In the genomic region with DNA sequence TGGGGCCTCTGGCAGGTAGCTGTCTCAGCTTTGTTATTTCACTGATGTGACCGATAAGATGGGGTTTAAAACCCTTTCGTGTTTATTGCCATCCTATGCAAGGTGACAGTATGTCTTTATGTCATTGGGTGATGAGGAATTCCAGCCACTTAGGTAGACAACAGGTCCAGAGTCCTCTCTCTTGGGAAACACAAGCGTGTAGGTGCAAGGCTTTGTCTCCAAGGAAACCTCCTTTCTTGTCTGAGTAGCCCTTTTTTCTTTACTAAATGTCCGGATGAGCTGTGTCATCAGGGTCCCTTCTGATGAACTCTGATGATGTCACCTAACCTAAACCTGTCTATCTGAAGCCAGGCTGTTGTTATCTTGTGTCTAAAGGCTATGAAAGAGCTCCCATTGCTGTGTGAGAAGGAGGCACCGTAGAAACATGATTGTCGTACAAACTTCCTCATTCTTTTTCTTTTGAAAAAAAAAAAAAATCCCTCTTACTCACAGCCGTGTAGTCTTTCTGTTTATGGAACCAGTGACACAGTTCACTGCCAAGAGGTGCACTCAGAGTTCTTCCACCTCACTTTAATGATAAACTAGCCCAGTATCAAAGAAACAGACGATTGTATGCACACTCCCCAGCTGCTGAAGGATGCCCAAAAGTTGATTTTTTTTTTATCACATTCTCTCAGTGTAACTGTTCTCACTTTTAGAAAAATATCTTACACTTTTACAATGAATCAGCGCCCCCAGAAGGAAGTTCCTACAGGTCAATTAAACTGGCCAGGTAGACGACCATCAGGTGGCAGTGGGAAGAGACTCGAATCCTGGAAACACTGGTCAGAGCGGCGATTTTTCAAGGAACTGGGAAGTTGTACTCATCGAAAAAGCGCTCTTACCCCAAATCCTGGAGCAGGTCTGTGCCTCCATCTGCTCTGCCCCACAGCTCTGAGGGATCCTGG, we compare ENCODE assay signal across 7 mouse cellular contexts. TPM values are rescaled to one million over a fixed set of nuclear protein-coding genes. Genes with fewer than 3 reads are reported as not detected.
DNase-seq lines count a peak whose midpoint lies in the region; ATAC-seq lines count a peak whose summit lies in the region.

No protein-coding gene starts in this region.

- H3K27me3 ChIP-seq in embryonic facial prominence, embryonic 12.5 days, result no peaks in the 10 kb centered on the region
- no peaks in the 10 kb centered on the region for H3K27me3 ChIP-seq in midbrain, embryonic 16.5 days (ENCODE audit: control insufficient read depth, insufficient read depth, low read depth, low read length)

- H3K4me2 ChIP-seq in embryonic facial prominence, embryonic 12.5 days (replicated peaks), result peak overlapping the region; percentile 48
- H3K4me2 ChIP-seq in midbrain, embryonic 16.5 days (ENCODE audit: low read length), result peak overlapping the region; percentile 45

- no peaks in the 10 kb centered on the region for H3K9me3 ChIP-seq in embryonic facial prominence, embryonic 12.5 days
- H3K9me3 ChIP-seq in midbrain, embryonic 16.5 days (replicated peaks; ENCODE audit: control insufficient read depth, low read length, poor library complexity, severe bottlenecking), result no peaks in the 10 kb centered on the region

- DNase-seq in spleen, postnatal 36 days (ENCODE audit: low spot score in 2 of 2), result peak; percentile 33 to 43
- DNase-seq in spleen, adult 12 weeks (ENCODE audit: low spot score), result no peak
- DNase-seq in induced T-regulatory cell, adult 2 months (ENCODE audit: low read depth), result peak; percentile 83
- no peak for DNase-seq in ovary, postnatal 10 days (ENCODE audit: low spot score)
- no peak for DNase-seq in layer of hippocampus, postnatal 36 days

- peaks cover 14% of the 10 kb centered on the region; the same call in 1 of the 2 replicates for H3K4me1 ChIP-seq in embryonic facial prominence, embryonic 12.5 days
- peaks cover 10% of the 10 kb centered on the region for H3K4me1 ChIP-seq in midbrain, embryonic 16.5 days (ENCODE audit: control insufficient read depth, insufficient read depth, low read length)

- 0 out of 2 replicates have a peak overlapping the region, but pooled peaks have one; percentile 11 for H3K9ac ChIP-seq in embryonic facial prominence, embryonic 12.5 days
- H3K9ac ChIP-seq in midbrain, embryonic 16.5 days (ENCODE audit: low read depth, low read length), result 0 out of 2 replicates have a peak overlapping the region, but pooled peaks have one; percentile 36

- H3K27ac ChIP-seq in embryonic facial prominence, embryonic 12.5 days, result no peak overlapping the region
- no peak overlapping the region for H3K27ac ChIP-seq in midbrain, embryonic 16.5 days (ENCODE audit: low read length)

- peak overlapping the region; percentile 31 for H3K4me3 ChIP-seq in embryonic facial prominence, embryonic 12.5 days
- peak overlapping the region; percentile 19; the same call in 1 of the 2 replicates for H3K4me3 ChIP-seq in midbrain, embryonic 16.5 days (ENCODE audit: low read depth, low read length)

- H3K36me3 ChIP-seq in embryonic facial prominence, embryonic 12.5 days, result no peaks in the 10 kb centered on the region
- H3K36me3 ChIP-seq in midbrain, embryonic 16.5 days (ENCODE audit: control insufficient read depth, insufficient read depth, low read length), result no peaks in the 10 kb centered on the region

- no peak for ATAC-seq in embryonic facial prominence, embryonic 12.5 days (ENCODE audit: insufficient number of reproducible peaks, insufficient read depth, low FRiP score, low TSS enrichment)
- no peak for ATAC-seq in midbrain, embryonic 16.5 days

- WGBS in embryonic facial prominence, embryonic 12.5 days, result 29% methylated on average over 15 of the region's 15 CpGs
- WGBS in midbrain, embryonic 16.5 days, result 33% methylated on average over 15 of the region's 15 CpGs

RNA-seq across cellular contexts. Expression of a gene that starts 0.6 kb away (rescaled TPM):
- 3.9 and 4.1 TPM in 2 replicates for polyA plus RNA-seq in embryonic facial prominence, embryonic 12.5 days (2016; fragmentation: Nextera tagmentation; extraction: Ambion mirVana)
- polyA plus RNA-seq in midbrain, embryonic 16.5 days (2015; fragmentation: Nextera tagmentation; extraction: Ambion mirVana), result 1.5 and 2.7 TPM in 2 replicates
- total RNA-seq in layer of hippocampus, postnatal 36 days (2021), result 1 to 10 TPM; 4.4 to 7.0 TPM

Comparison
In these comparisons a context has a peak if more than half of its experiments do, and no peak if none do; other contexts are left out.
1. DNase-seq: peak in spleen, postnatal 36 days (2 of 2) and induced T-regulatory cell, adult 2 months (single experiment); none in spleen, adult 12 weeks (single experiment), ovary, postnatal 10 days (single experiment) and layer of hippocampus, postnatal 36 days (0 of 2).